Mouse (Mus musculus) lung, embryonic 15.5 days (tissue): ENCODE measurements around the gene Galp. TPM values are rescaled to one million over a fixed set of nuclear protein-coding genes. Genes with fewer than 3 reads are reported as not detected.
"Not testable (repeated sequence)": the region's sequence is repeated elsewhere in the genome, so short reads cannot be mapped to it uniquely, and the experiment has no call there.

Experiments
- ATAC-seq: fragments of 200-750 bp; cut with Nextera tagmentation; 2 replicates; pipeline ENCODE4 v1.8.0; 2017; ENCODE audit warnings: moderate number of reproducible peaks, borderline replicate concordance; ENCODE audit not compliant: low FRiP score, low TSS enrichment; ENCODE audit errors: extremely low read depth
- H3K27ac ChIP-seq: fragments of 300-500 bp; sonication (generic); 2 replicates; pipeline ENCODE4 v1.5.1; 2015; ENCODE audit warnings: moderate library complexity, mild to moderate bottlenecking, inconsistent platforms
- H3K27me3 ChIP-seq: fragments of 300-500 bp; sonication (generic); 2 replicates; pipeline ENCODE4 v1.6.1; 2015; ENCODE audit warnings: inconsistent platforms
- H3K36me3 ChIP-seq: fragments of 300-500 bp; sonication (generic); 2 replicates; pipeline ENCODE4 v1.6.1; 2015; ENCODE audit warnings: inconsistent platforms
- H3K4me1 ChIP-seq: fragments of 300-500 bp; sonication (generic); 2 replicates; pipeline ENCODE4 v1.6.1; 2015; ENCODE audit warnings: inconsistent platforms
- H3K4me2 ChIP-seq: fragments of 300-500 bp; sonication (generic); 2 replicates; pipeline ENCODE4 v1.6.1; 2015; ENCODE audit warnings: inconsistent platforms, mild to moderate bottlenecking, moderate library complexity
- H3K4me3 ChIP-seq: fragments of 300-500 bp; sonication (generic); 2 replicates; pipeline ENCODE4 v1.5.1; 2015; ENCODE audit warnings: mild to moderate bottlenecking, inconsistent platforms
- H3K9ac ChIP-seq: fragments of 300-500 bp; sonication (generic); 2 replicates; pipeline ENCODE4 v1.6.1; 2015; ENCODE audit warnings: inconsistent platforms
- H3K9me3 ChIP-seq: fragments of 300-500 bp; sonication (generic); 2 replicates; pipeline ENCODE4 v1.6.1; 2016; ENCODE audit warnings: inconsistent platforms
- WGBS: fragments of 180-500 bp; shearing (Covaris S2); methylation state at CpG from one replicate; pipeline ENCODE4 v1.1.7; 2015; 5-methylcytosine and 5-hydroxymethylcytosine counted together
- polyA plus RNA-seq: library from polyadenylated mRNA; unstranded; fragments of >200 nt; fragmentation: Nextera tagmentation; extraction: Ambion mirVana; gene quantifications from 2 replicates; pipeline ENCODE4 v1.2.1, GENCODE M21; 2015

Galp gene
- polyA plus RNA-seq, 1 experiment from 2014 or later = not detected

DNA sequence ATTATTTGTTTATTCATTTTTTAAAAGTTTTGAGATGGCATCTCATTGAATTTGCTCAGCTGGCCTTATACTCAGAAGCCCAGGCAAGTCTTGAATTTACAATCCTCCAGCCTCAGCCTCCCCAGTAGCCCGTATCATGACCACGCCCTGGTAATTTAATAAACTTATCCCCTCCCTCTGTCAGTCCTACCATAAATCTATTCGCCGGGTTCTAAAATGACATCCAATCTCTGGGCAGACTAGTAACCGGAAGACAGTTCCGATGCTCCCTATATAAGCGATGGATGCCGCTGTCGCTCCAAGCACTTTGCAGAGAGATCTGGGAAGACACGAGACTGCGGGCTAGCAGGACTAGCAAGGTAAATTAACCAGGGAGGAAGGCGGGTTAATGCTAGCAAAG, 25.1 kb downstream of the Galp start, which contains the start of gene Zscan5b:
Gene Zscan5b (plus strand): TSS at position 301 of the 400 bp plus-strand sequence.
- Histone ChIP-seq H3K36me3 (no peaks in the 10 kb centered on the region), H3K4me3 (no peak within 1 kb of the TSS), H3K27me3 (no peaks in the 10 kb centered on the region), H3K27ac (no peak within 1 kb of the TSS), H3K4me1 (no peaks in the 10 kb centered on the region), H3K9ac (no peak within 1 kb of the TSS), H3K4me2 (no peak within 1 kb of the TSS), H3K9me3 (no peaks in the 10 kb centered on the region)
- ATAC-seq = no peak
- 91% methylated on average over 12 of the region's 12 CpGs for WGBS

DNA sequence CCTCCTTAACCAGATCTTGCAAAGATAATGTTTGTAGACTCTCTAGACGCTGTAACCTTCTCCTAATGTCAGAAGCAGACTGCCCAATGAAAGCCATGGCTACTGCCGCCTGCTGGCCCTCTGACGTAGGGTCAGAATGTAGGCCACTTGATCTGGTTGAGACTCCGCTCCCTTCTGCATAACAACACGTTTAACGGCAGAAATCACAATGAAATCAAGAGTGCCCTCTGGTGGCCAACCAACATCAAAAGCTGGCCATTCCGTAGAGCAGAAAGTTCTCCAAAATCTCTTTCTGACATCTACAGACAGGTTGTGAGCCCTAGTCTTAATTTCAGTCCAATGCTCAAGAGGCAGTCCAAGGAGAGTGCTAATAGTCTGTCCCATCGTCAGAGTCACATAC, 31.6 kb downstream of the Galp start:
- WGBS = 51% methylated on average over 8 of the region's 8 CpGs
- not testable (repeated sequence) for H3K9me3 ChIP-seq, H3K4me1 ChIP-seq, H3K4me2 ChIP-seq, H3K4me3 ChIP-seq, H3K9ac ChIP-seq, H3K36me3 ChIP-seq, H3K27ac ChIP-seq, H3K27me3 ChIP-seq, ATAC-seq

DNA sequence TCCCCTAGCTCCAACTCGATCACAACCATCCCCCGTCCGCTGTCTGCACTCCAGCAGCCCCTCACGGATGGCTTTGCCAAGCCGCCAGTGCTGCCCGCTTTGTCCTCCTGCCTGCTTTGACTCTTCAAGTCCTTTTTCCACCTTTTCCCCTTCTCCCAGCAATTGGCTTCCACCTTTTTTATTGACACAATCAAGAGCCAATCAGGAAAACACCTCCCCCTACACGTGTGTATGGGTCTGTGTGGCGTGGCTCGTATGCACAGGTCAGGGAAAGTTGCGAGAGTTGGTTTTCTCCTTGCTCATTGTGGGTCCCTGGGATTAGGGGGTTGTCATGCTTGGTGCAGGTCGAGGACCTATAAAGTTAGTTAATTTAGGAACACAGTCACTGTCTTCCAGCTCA, 42.9 kb downstream of the Galp start:
- Histone ChIP-seq H3K4me1 (no peaks in the 10 kb centered on the region), H3K4me3 (no peak overlapping the region), H3K27ac (no peak overlapping the region), H3K27me3 (no peaks in the 10 kb centered on the region), H3K4me2 (no peak overlapping the region), H3K9ac (no peak overlapping the region), H3K36me3 (no peaks in the 10 kb centered on the region), H3K9me3 (no peaks in the 10 kb centered on the region)
- 41% methylated on average over 11 of the region's 11 CpGs for WGBS
- no peak for ATAC-seq

DNA sequence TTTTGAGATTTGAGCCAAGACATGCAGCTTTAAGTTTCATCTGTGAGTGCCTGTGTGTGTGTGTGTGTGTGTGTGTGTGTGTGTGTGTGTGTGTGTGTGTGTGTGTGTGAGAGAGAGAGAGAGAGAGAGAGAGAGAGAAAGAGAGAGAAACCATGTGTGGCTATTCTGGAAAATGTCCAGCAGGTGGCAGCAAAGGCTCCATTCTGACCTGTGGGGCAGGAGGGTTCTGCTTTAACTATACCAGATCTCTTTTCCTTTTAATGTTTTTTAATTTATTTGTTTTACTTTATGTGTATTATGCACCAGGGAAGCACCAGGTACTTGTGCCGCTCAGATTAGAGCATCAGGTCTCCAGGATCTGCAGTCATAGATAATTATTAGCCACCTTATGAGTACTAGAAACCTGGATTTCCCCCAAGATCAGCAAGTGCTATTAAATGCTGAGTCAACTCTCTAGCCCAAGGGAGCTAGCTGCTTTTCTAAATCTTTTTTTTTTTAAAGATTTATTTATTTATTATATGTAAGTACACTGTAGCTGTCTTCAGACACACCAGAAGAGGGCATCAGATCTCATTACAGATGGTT, 44.0 kb downstream of the Galp start:
- H3K4me3 ChIP-seq, H3K27me3 ChIP-seq, H3K27ac ChIP-seq, H3K4me2 ChIP-seq, ATAC-seq, H3K4me1 ChIP-seq, H3K36me3 ChIP-seq, H3K9ac ChIP-seq, H3K9me3 ChIP-seq: not testable (repeated sequence)
- 7% methylated on average over 1 of the region's 1 CpGs for WGBS

DNA sequence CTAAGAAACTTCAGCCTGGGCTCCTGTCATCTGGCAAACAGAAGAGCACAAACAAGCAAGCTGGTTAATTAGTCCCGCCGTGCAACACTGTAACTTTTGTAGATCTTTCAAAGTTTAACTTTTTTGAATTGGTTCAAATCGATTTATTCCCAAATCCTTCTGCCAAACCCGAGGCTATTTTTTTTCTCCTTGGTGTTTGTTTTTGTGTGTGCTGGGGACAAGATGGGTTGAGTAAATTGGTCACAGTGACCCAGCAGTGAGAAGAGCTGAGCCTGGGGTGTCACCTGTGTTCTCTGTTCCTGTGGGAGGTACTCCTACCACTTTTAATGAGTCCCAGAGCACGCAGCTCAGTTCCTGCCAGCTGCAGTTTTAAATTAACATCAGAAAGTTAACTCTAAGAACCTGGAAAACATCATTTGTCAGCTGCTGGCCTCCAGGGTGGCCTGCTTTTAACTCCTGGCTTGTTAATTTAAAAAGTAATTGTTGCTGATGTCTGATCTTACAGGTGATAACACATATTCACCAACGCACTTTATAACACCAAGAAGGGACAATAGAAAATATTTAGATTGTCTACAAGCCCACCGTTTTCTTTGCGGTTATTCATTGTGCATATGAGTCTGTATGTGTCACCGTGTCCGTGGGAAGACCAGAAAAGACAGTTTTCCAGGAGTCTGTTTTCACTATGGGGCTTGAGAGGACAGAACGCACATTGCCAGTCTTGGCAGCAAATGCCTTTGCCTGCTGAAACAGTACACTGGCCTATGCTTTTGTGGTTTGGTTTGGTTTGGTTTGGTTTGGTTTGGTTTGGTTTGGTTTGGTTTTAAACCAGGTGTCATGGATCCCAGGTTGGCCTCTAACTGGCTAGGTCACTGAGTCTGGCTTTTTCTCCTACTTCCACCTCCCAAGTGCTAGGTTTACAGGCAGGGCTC, 47.7 kb downstream of the Galp start:
- H3K4me1 ChIP-seq = no peaks in the 10 kb centered on the region
- H3K9me3 ChIP-seq = no peaks in the 10 kb centered on the region
- WGBS = 31% methylated on average over 11 of the region's 11 CpGs
- no peaks in the 10 kb centered on the region for H3K27me3 ChIP-seq
- no peak overlapping the region for H3K4me2 ChIP-seq
- H3K36me3 ChIP-seq = no peaks in the 10 kb centered on the region
- ATAC-seq = no peak
- H3K9ac ChIP-seq = no peak overlapping the region
- no peak overlapping the region for H3K4me3 ChIP-seq
- H3K27ac ChIP-seq = no peak overlapping the region

DNA sequence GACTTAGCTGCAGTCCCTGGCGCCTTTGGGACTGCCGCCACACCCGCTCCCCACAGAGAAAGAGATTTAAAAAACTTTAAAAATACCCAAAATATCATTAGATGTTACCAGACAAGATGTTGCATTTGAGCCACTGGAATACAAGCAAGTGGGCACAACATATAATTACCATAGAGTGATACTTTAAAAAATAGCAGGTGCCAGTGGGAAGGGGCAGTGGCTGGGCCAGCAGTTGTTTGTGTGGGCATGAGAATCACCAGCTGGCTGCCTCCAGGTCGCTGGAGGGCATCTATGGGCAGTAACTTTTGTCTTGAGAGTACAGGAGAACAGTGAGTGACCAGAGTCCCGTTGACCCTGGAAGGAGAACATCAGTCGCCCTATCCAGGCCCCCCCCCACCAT, 55.5 kb downstream of the Galp start, which contains the start of gene Epp13:
Gene Epp13 (plus strand): TSS at position 301 of the 400 bp plus-strand sequence.
- no peak within 1 kb of the TSS for H3K4me2 ChIP-seq
- H3K27ac ChIP-seq = no peak within 1 kb of the TSS
- H3K27me3 ChIP-seq = no peaks in the 10 kb centered on the region
- ATAC-seq = no peak
- H3K4me1 ChIP-seq = no peaks in the 10 kb centered on the region
- H3K9ac ChIP-seq = no peak within 1 kb of the TSS
- no peak within 1 kb of the TSS for H3K4me3 ChIP-seq
- H3K9me3 ChIP-seq = no peaks in the 10 kb centered on the region
- 84% methylated on average over 6 of the region's 6 CpGs for WGBS
- no peaks in the 10 kb centered on the region for H3K36me3 ChIP-seq

DNA sequence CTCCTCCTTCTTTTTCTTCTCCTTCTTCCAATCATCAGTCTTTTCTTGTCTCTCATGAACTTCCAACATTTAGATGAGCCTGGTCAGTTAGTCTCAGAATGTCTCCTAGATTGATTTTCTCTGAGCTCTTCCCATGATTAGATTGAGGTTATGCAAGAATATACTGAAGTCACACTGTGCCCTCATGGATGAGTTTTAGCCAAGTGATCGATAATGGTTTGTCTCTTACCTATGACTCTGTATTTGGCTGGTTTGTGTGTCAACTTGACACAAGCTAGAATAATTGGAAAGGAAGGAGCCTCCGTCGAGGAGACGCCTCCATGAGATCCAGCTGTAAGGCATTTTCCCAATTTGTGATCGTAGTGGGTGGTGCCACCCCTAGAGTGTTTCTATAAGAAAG, 57.6 kb downstream of the Galp start:
- ATAC-seq = no peak
- Histone ChIP-seq H3K27me3 (no peaks in the 10 kb centered on the region), H3K4me2 (no peak overlapping the region), H3K4me1 (no peaks in the 10 kb centered on the region), H3K4me3 (no peak overlapping the region), H3K9me3 (no peaks in the 10 kb centered on the region), H3K36me3 (no peaks in the 10 kb centered on the region), H3K9ac (no peak overlapping the region), H3K27ac (no peak overlapping the region)
- WGBS = 88% methylated on average over 5 of the region's 5 CpGs

DNA sequence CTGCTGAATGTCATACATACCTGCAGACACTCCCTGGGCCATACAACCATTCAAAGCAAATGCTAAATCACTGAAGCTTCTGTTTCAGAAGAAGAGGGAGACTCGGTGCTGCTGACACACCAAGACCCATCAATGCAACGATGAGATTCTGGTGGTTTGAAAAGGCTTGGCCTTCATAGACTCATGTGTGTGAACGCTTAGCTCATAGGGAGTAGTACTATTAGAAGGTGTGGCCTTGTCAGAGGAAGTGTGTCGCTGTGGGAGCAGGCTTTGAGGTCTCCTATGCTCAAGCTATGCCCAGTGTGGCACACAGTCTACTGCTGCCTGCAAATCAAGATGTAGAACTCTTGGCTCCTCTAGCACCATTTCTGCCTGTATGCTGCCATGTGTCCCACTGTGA, 60.5 kb downstream of the Galp start:
- 80% methylated on average over 4 of the region's 4 CpGs for WGBS
- no peaks in the 10 kb centered on the region for H3K36me3 ChIP-seq
- H3K4me1 ChIP-seq = no peaks in the 10 kb centered on the region
- H3K27me3 ChIP-seq = no peaks in the 10 kb centered on the region
- no peak for ATAC-seq
- H3K9me3 ChIP-seq = no peaks in the 10 kb centered on the region
- no peak overlapping the region for H3K4me2 ChIP-seq
- no peak overlapping the region for H3K9ac ChIP-seq
- no peak overlapping the region for H3K27ac ChIP-seq
- H3K4me3 ChIP-seq = no peak overlapping the region

DNA sequence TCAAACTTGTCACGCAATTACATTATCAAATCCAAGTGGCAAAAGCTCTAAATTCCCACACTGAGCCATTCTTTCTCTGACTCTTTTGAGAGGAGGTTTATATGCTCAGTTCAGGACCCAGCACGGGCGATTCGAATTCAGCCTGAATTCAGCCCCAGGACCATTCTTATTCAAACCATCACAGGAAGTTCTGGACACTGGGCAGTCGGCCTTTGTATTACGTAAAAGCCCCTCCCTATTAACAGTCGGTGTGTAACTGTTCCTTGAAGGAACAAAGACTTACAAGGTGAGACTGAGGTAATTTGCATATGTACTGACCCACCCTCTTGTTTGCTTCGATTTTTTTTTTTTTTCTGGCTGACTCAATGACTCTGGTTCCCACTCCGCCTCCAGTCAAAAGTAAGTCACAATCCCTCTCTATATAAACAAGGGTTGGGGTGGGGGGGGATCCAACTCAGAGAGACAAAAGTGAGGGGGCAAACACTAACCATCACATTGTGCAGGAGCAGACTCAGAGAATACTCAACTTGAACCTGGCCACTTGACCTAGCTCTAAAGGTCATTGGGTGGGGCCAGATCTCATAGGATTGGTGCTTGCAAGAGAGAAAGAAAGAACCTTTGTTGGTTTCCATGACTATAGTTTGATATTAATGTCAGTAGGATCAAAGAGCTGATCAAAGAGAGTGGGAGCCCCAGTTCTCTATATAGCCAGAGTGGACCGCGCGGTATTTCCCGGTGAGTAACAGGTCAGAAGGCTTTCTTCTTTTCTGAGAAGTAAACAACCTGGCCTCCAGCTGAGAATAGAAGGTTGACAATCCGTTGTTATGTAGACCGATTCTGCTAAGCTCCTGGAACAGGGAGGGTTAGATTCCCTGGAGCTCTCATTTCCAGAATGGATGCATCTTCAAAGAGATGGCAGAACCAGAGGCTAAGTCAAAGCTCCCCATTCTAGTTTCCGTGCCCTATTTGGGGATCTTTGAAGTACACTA, 61.6 kb downstream of the Galp start:
- 42% methylated on average over 16 of the region's 16 CpGs for WGBS
- Histone ChIP-seq H3K4me3 (no peak overlapping the region), H3K27ac (no peak overlapping the region), H3K36me3 (no peaks in the 10 kb centered on the region), H3K9me3 (no peaks in the 10 kb centered on the region), H3K4me1 (no peaks in the 10 kb centered on the region), H3K4me2 (no peak overlapping the region), H3K27me3 (no peaks in the 10 kb centered on the region), H3K9ac (no peak overlapping the region)
- ATAC-seq = no peak

DNA sequence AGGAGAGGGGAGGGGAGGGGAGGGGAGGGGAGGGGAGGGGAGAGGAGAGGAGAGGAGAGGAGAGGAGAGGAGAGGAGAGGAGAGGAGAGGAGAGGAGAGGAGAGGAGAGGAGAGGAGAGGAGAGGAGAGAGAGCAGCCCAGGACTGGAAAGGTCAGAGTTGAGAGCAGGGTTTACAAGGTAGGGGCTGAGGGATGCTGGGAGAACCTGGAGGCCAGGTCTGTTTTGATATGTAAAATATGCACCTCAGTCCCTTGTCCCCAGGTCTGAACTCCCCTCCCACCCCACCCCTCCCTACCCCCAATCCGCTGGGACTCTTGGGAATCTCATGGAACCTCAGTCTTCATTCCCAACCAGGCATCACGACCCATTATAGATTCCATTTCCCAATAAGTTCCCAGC, 63.1 kb downstream of the Galp start:
- not testable (repeated sequence) for H3K4me2 ChIP-seq, ATAC-seq, H3K9ac ChIP-seq, H3K4me1 ChIP-seq, H3K36me3 ChIP-seq, H3K9me3 ChIP-seq, H3K4me3 ChIP-seq, H3K27me3 ChIP-seq, H3K27ac ChIP-seq
- WGBS = 46% methylated on average over 2 of the region's 2 CpGs

DNA sequence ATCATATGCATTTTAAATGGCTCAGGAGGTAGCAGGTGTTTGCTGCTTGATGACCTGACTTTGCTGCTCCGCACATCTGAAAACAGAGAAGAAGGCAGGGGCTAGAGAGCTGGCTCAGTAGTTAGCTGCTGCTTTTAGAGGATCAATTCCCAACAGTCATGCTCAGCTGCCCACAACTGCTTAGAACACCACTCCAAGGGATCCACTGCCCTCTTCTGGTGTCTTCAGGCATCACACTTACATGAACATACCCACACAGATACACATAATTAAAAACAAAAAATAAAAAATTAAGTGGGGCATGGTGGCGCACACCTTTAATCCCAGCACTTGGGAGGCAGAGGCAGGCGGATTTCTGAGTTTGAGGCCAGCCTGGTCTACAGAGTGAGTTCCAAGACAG, 65.2 kb downstream of the Galp start:
- no peaks in the 10 kb centered on the region for H3K36me3 ChIP-seq
- H3K4me3 ChIP-seq = no peak overlapping the region
- 77% methylated on average over 3 of the region's 3 CpGs for WGBS
- ATAC-seq = no peak
- H3K27ac ChIP-seq = no peak overlapping the region
- no peaks in the 10 kb centered on the region for H3K27me3 ChIP-seq
- no peaks in the 10 kb centered on the region for H3K9me3 ChIP-seq
- no peaks in the 10 kb centered on the region for H3K4me1 ChIP-seq
- no peak overlapping the region for H3K4me2 ChIP-seq
- no peak overlapping the region for H3K9ac ChIP-seq
